Mouse (Mus musculus) left cerebral cortex, postnatal 25 days (tissue): ENCODE data around the gene Fbxl16. TPM values are rescaled to one million over a fixed set of nuclear protein-coding genes. Genes with fewer than 3 reads are reported as not detected.

Experiments
- DNase-seq, 2 experiments: peaks; one replicate each; pipeline ENCODE4 v3.0.0; 2022; ENCODE audit warnings: low spot score in 2 of 2, mixed read lengths in 1 of 2
- intact Hi-C: fragments of 180-260 bp; cut with DNase I; formaldehyde crosslinking; loops from one replicate; pipeline ENCODE4 v1.15.1; 2025
- total RNA-seq, 2 experiments: library from RNA; stranded (reverse); gene quantifications; 2 replicates each; pipeline ENCODE4 v1.2.3; 2021

Gene Fbxl16
- total RNA-seq, result 100 to 1,000 TPM; 648 to 673 TPM

DNA sequence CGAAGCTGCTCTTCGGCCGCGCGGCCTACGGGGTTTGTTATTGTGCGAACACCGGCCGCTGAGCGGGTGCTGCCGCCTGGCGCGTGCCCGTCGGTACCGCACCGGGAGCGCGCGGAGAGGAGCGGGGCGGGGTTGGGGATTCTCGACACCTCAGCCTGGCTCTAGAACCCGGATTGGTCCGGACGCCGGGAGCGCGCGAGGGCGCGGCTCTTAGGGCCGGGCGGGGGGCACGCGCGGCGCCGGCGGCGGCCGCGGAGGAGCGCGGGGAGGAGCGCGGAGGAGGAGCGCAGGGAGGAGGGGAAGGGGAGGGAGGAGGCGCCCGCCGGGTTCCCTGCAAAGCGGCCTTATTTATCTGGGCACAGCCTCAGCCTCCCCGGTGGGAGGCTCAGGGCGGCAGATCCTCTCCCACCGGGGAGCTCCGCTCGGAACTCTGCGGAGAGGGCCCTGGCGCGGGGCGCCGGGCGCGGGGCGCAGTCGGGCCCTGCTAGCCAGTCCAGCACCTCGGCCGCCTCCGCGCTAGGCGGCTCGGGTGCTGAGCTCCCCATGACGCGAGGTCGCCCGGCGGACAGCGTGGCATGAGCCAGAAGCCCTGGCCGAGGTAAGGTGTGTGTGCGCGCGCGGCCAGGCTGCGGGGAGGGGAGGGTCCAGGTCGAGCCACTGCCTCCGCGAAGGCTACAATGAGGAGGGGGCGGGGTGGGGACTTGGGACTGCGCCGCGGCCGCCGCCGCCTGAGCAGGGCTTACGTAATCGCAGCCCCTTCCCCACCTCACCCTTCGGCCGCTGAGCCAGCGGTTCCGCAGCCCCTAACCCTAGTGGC lies at the start of gene Fbxl16:
Gene Fbxl16 (plus strand): TSS at position 297 of the 817 bp plus-strand sequence.
- DNase-seq, result peak; percentile 92 to 95
- intact Hi-C loops, result loop anchor here (5.0 kb wide), 1 partner anchor 252 kb away; no protein-coding TSS in a partner anchor

GRCm38 (mm10) chr17:25760148-25760547 lies 48.7 kb upstream of the Fbxl16 start:
- intact Hi-C loops, result loop anchor here (5.0 kb wide), 1 partner anchor 42 kb away; no protein-coding TSS in a partner anchor
- DNase-seq, result peak in 1 of 2 experiments; percentile 82

DNA sequence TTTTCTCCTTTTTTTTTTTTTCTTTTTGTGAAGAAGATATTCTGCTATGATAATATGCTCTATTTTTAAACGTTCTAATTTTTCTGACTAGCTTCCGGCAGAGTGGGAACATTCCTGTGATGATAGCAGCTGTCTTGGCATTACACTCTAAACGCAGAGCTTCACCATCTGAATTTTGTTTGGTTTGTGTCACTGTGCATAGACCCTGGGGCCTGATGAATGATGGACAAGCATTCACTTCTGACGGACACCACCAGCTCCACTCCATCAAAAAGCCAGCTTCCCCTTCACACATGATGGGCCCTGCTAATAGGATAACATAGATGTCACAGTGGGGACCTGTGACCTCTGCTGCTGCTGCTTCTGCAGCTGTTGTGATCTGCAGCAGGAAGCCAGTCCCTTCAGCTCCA lies 47.3 kb upstream of the Fbxl16 start:
- intact Hi-C loops, result loop anchor here (5.0 kb wide), 1 partner anchor 41 kb away; no protein-coding TSS in a partner anchor
- peak; percentile 59 to 85 for DNase-seq

DNA sequence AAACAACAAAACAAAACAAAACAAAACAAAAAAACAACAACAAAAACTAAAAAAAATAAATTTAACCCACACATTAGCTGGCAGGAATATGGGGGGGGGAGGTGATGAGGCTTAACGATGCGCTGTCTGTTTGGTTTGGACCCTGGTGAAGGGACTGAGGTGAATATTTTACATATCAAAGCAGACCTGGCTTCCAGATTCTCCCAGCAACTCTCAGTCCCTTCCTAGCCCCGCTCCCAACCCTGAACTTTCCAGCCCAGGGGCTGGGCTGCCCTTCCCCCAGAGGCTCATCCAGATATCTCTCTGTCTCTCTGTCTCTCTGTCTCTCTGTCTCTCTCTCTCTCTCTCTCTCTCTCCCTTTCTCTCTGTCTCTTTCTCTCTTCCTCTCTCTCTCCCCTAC lies 46.3 kb upstream of the Fbxl16 start:
- no peak for DNase-seq
- intact Hi-C loops, result loop anchor here (5.0 kb wide), 1 partner anchor 40 kb away; no protein-coding TSS in a partner anchor

DNA sequence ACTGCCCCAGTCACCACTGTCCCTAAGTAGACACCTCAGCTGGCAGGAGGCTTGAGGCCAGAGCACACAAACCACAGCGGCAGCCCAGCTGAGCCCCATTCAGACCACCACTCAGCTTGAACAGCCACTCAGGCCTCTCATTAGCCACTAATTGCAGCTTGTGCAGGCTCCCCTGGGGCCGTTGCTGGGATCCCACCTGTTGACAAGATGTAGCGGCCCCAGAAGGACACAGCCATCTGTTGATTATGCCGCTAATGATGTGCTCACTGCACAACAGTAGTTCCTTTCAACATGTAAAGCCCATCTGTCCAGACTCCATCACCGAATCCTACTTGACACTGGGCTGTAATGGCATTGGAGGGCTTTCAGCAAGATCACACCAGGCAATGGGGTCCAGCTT lies 43.0 kb upstream of the Fbxl16 start:
- no peak for DNase-seq
- intact Hi-C loops, result no loop called here

DNA sequence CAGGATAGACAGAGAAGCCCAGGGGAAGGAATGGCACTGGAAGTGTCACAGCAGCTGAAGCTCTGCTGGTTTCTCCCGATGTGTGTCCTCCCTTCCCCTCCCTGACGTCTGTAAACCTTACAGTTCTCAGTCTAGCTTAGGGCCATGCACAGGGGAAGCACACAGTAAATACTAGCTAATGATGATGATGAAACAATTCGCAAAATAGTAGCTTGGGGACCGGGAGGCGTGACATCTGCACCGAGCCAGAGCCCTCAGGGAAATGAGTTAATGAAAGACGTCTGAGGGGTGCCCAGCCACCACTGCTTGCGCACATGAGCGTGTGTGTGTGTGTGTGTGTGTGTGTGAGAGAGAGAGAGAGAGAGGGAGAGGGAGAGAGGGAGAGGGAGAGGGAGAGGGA lies 39.6 kb upstream of the Fbxl16 start:
- intact Hi-C loops, result no loop called here

GRCm38 (mm10) chr17:25773549-25774120 lies 35.2 kb upstream of the Fbxl16 start, which contains the start of gene Narfl:
Gene Narfl, plus strand, starts transcription at chr17:25773776.
- peak; percentile 97 to 99 for DNase-seq
- intact Hi-C loops, result loop anchor here (1.0 to 5.0 kb wide), 3 partner anchors 24 to 41 kb away; partner anchors contain the start of gene Metrn

More for the DNA sequence above, 39.6 kb upstream of the Fbxl16 start:
- DNase-seq, result no peak

DNA sequence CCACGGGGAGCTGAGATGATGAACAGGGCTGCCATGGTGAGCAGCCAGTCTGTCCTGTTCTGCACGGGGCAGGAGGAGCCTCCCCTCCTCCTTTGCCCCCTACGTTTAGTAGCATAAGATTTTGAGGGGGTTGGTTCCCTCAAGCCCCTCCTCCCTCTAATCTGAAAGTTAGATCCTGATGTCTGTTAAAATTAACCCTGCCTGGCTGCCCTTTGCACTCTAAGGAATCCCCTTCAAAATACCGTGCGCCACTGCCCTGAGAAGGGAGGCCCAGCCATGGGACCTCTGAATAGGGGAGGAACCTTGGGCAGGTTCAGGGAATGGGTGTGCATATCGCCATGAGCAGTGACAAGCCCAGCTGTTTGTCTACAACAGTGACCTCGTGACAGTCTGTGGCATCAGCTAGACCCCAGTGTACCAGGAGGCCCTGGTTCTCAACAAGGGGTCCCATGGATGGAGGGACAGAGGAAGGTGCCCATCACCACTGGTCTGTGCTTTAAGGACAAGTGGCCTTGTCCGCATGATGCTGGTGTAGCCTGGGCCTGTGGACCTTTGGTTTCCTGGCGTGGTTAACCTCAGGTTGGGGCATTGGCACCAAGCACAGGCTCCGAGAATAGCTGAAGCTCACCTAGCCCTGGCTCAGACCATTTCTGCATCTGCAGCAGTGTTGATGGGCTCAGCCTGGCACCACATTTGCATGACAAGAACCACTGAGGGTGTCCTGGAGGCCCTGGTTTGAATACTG lies 33.4 kb upstream of the Fbxl16 start:
- intact Hi-C loops, result no loop called here
- no peak for DNase-seq

DNA sequence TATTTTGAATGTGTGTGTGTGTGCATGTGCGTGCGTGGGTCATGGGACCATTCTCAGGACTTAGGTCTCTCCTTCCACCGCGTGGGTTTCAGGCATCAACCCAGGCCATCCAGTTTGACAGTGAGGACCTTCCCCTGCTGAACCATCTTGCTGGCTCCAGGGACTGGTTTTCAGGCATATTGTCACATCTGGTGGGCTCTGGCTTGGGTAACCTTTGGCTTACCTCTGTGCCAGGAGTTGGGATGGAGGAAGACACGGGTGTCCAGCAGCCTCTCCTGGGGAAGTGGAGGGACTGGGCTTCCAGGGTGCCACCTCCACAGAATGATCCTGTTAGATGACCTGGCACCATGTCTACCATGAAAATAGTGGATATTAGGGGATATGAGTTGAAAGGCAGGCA lies 30.9 kb upstream of the Fbxl16 start:
- intact Hi-C loops, result no loop called here
- DNase-seq, result no peak

GRCm38 (mm10) chr17:25781339-25781738 lies 27.5 kb upstream of the Fbxl16 start:
- intact Hi-C loops, result no loop called here
- DNase-seq, result no peak

GRCm38 (mm10) chr17:25783086-25783485 lies 25.8 kb upstream of the Fbxl16 start:
- DNase-seq, result no peak
- intact Hi-C loops, result no loop called here

DNA sequence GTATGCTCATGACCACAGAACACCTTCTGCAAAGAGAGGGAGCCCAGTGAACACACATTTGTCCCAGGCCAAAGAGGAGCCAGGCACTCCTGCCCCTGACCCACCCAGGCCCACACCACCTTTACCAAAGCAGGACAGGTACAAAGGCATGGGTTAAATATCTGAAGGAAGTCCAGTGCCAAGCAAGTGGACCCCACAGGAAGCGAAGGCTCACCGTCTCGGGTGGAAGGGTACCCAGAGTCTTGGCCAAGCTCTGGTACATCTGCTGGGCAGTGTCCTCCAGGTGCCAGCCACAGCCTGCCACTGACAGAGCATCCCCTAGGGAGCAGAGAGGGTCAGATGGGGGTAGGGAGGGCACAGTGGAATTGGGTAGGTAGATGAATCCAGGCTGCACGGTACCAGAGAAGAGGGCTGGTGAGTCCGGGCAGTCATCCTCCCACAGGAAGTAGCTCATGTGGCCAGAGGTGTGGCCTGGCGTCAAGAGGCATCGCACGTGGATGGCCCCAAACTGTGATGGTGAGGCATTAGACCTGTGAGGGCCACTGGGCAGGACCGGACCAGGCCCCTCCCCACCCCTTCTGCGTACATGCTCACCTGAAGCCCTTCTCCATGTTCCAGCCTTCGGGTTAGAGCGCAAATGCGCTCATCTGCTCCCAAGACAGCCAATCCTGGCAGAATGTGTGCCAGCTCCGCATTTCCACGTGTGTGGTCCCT lies 24.9 kb upstream of the Fbxl16 start:
- DNase-seq, result no peak
- intact Hi-C loops, result loop anchor here (2.0 kb wide), 1 partner anchor 41 kb away; no protein-coding TSS in a partner anchor

- DNase-seq, result peak; percentile 98
- intact Hi-C loops, result loop anchor here (2.0 kb wide), 1 partner anchor 39 kb away; no protein-coding TSS in a partner anchor
These were observed 23.6 kb upstream of the Fbxl16 start, which contains the start of gene Haghl for GRCm38 (mm10) chr17:25785281-25785745. Gene Haghl, minus strand, starts transcription at chr17:25785673.

- intact Hi-C loops, result no loop called here
These were observed 22.6 kb upstream of the Fbxl16 start, which contains the start of gene Ccdc78 for GRCm38 (mm10) chr17:25786280-25786679. Gene Ccdc78, plus strand, starts transcription at chr17:25786580.

DNA sequence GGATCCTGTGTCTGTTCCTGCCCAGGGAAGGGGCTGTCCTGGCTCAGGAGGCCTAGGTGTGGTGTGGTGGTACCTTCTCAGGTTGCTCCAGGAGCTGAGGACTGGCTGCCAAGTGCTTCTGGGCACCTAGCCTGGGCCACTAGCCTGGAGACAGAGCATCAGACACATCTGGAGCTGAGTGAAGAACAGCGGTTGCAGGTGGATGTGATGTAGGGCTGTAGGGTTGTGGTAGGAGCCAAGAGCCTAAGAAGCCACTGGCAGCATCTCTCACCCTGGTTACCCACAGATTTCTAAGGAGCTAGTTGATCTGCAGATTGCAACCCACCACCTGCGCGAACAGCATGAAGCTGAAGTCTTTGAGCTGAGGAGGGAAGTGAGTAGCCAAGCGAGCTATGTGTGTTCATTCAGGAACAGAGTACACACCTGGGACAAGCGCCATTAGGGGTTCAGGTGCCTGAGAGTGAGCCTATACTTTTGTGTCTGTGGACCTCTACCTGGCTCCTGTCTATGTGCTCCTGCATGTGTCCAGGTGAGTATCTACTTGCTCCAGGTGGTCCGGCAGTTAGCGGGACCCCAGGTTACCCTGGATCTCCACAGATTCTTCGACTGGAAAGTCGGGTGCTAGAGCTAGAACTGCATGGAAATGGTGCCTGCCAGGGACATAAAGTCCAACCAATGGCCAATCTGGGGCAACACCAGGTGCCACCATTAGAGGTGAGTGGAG lies 21.9 kb upstream of the Fbxl16 start:
- intact Hi-C loops, result no loop called here
- DNase-seq, result no peak

More at GRCm38 (mm10) chr17:25786280-25786679, 22.6 kb upstream of the Fbxl16 start, which contains the start of gene Ccdc78:
- DNase-seq, result no peak

DNA sequence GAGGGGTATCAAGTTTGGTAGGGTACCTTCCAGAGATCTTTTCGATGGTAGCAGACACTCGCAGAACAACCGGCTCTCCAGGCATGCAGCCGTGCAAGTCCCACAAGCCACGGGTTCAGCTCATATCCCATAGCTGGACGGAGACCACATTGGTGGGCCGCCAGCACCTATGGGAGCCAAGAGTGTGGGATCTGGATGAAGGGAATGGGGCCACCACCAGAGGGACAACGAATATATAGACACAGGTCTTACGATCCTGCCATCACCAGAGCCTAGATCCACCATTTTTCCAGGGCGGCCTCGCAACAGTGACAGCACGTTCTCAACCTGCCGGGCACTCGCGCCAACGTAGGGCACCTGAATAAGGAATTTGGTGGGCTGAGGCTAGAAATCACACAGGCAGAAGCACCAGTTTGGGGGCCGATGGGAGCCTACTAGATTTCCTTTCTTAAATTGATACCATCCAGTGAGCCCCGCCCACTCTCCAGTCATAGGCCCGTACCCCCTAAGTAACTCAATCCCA lies 17.5 kb upstream of the Fbxl16 start:
- no peak for DNase-seq
- intact Hi-C loops, result no loop called here

- peak; percentile 81 to 89 for DNase-seq
These were observed 16.9 kb upstream of the Fbxl16 start for GRCm38 (mm10) chr17:25791843-25792527.

More at GRCm38 (mm10) chr17:25791843-25792527, 16.9 kb upstream of the Fbxl16 start:
- intact Hi-C loops, result no loop called here
